Mouse (Mus musculus) intestine, embryonic 14.5 days (tissue): Measurements from ENCODE around the gene Actr1b. TPM values are rescaled to one million over a fixed set of nuclear protein-coding genes. Genes with fewer than 3 reads are reported as not detected.
A peak's percentile ranks its signal among the peaks of the same experiment; 100 is the strongest.
"Not testable (repeated sequence)": the region's sequence is repeated elsewhere in the genome, so short reads cannot be mapped to it uniquely, and the experiment has no call there.

Experiments
- ATAC-seq: fragments of 200-750 bp; cut with Nextera tagmentation; replicated peaks from 2 replicates; pipeline ENCODE4 v1.8.0; 2017; ENCODE audit warnings: low read depth, moderate number of reproducible peaks, moderate TSS enrichment, moderate library complexity; ENCODE audit not compliant: low FRiP score, low TSS enrichment
- DNase-seq: peaks from one replicate; pipeline ENCODE4 v3.0.0-alpha.2; 2018; ENCODE audit warnings: low spot score
- H3K27ac ChIP-seq: fragments of 300-500 bp; sonication (generic); 2 replicates; pipeline ENCODE4 v1.5.1; 2014; ENCODE audit warnings: low read depth, mild to moderate bottlenecking, control low read depth
- H3K27me3 ChIP-seq: fragments of 300-500 bp; sonication (generic); replicated peaks from 2 replicates; pipeline ENCODE4 v1.6.1; 2014; ENCODE audit warnings: low read length, control low read depth; ENCODE audit not compliant: control insufficient read depth, insufficient read depth
- H3K36me3 ChIP-seq: fragments of 300-500 bp; sonication (generic); 2 replicates; pipeline ENCODE4 v1.6.1; 2014; ENCODE audit warnings: low read length, control low read depth; ENCODE audit not compliant: control insufficient read depth, insufficient read depth
- H3K4me1 ChIP-seq: fragments of 300-500 bp; sonication (generic); replicated peaks from 2 replicates; pipeline ENCODE4 v1.6.1; 2014; ENCODE audit warnings: low read length, control low read depth, mixed read lengths; ENCODE audit not compliant: control insufficient read depth, insufficient read depth
- H3K4me2 ChIP-seq: fragments of 300-500 bp; sonication (generic); 2 replicates; pipeline ENCODE4 v1.6.1; 2014; ENCODE audit warnings: low read length
- H3K4me3 ChIP-seq: fragments of 300-500 bp; sonication (generic); 2 replicates; pipeline ENCODE4 v1.5.1; 2014; ENCODE audit warnings: low read depth, low read length, control low read depth, mixed read lengths
- H3K9ac ChIP-seq: fragments of 300-500 bp; sonication (generic); 2 replicates; pipeline ENCODE4 v1.6.1; 2014; ENCODE audit warnings: mild to moderate bottlenecking, low read length
- H3K9me3 ChIP-seq: fragments of 300-500 bp; sonication (generic); 2 replicates; pipeline ENCODE4 v1.6.1; 2016; ENCODE audit warnings: low read length, control low read depth; ENCODE audit not compliant: control insufficient read depth
- WGBS: fragments of 180-500 bp; shearing (Covaris S2); extraction: QIAGEN DNeasy Blood & Tissue Kit; methylation state at CpG from one replicate; pipeline ENCODE4 v1.1.7; 2014; 5-methylcytosine and 5-hydroxymethylcytosine counted together
- polyA plus RNA-seq: library from polyadenylated mRNA; unstranded; fragments of >200 nt; fragmentation: Nextera tagmentation; extraction: Ambion mirVana; gene quantifications from 2 replicates; pipeline ENCODE4 v1.2.1, GENCODE M21; 2014

Gene Actr1b
- polyA plus RNA-seq, 1 experiment from 2014 or later, result 97.0 TPM

- no peaks in the 10 kb centered on the region for H3K36me3 ChIP-seq
- DNase-seq (no peak), ATAC-seq (no peak)
- H3K27me3 ChIP-seq, result no peaks in the 10 kb centered on the region
- no peak overlapping the region for H3K4me3 ChIP-seq
- H3K9me3 ChIP-seq, result no peaks in the 10 kb centered on the region
- H3K27ac ChIP-seq, result no peak overlapping the region
- 0 out of 2 replicates have a peak, but pooled peaks cover 3% of the 10 kb centered on the region for H3K4me1 ChIP-seq
- H3K9ac ChIP-seq, result no peak overlapping the region
- WGBS, result 92% methylated on average over 10 of the region's 10 CpGs
- no peak overlapping the region for H3K4me2 ChIP-seq
These were observed 43.0 kb downstream of the Actr1b start for GRCm38 (mm10) chr1:36671260-36671659.

- DNase-seq (no peak), ATAC-seq (no peak)
- WGBS, result 57% methylated on average over 4 of the region's 4 CpGs
These were observed 44.0 kb downstream of the Actr1b start for GRCm38 (mm10) chr1:36670256-36670655.

DNA sequence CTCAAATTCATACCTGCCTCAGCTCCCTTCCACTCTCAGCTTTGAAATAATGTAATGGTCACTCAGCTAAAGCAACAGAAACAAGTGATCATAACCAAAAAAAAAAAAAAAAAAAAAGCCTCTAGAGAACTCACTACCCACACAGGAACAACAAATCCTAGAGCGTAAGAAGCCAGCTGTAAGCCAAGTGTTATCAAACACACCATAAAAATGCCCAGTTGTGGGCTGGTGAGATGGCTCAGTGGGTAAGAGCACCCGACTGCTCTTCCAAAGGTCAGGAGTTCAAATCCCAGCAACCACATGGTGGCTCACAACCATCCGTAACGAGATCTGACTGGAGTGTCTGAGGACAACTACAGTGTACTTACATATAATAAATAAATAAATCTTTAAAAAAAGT is 46.2 kb downstream of the Actr1b start:
- not testable (repeated sequence) for H3K4me3 ChIP-seq, H3K4me1 ChIP-seq, H3K9ac ChIP-seq, H3K27ac ChIP-seq, ATAC-seq, H3K4me2 ChIP-seq, H3K9me3 ChIP-seq, H3K27me3 ChIP-seq, H3K36me3 ChIP-seq, DNase-seq
- WGBS, result 64% methylated on average over 3 of the region's 4 CpGs

More at GRCm38 (mm10) chr1:36670256-36670655, 44.0 kb downstream of the Actr1b start:
- H3K27ac ChIP-seq, result no peak overlapping the region
- peaks cover 3% of the 10 kb centered on the region; the same call in 1 of the 2 replicates for H3K4me1 ChIP-seq
- H3K27me3 ChIP-seq, result no peaks in the 10 kb centered on the region
- H3K9ac ChIP-seq, result no peak overlapping the region
- no peaks in the 10 kb centered on the region for H3K36me3 ChIP-seq
- no peaks in the 10 kb centered on the region for H3K9me3 ChIP-seq
- no peak overlapping the region for H3K4me2 ChIP-seq
- H3K4me3 ChIP-seq, result no peak overlapping the region

DNA sequence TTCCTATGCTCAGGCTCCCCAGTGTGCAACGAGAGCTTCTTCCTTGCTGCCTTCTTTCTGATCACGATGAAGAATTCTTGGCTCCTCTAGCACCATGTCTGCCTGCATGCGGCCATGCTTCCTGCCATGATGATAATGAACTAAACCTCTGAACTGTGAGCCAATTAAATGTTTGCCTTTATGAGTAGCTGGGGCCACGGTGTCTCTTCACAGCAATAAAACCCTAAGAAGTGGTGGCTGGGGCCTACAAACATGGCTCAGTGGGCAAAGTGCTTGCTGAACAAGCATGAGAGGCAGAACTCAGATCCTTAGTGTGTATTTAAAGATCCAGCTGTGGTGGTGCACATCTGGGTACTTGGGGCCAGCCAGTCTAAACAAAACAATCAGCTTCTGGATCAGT is 48.3 kb downstream of the Actr1b start:
- DNase-seq (no peak), ATAC-seq (no peak)
- WGBS, result 67% methylated on average over 4 of the region's 4 CpGs
- Histone ChIP-seq H3K4me1 (no peaks in the 10 kb centered on the region; the same call in 1 of the 2 replicates), H3K4me2 (no peak overlapping the region), H3K9ac (no peak overlapping the region), H3K27me3 (no peaks in the 10 kb centered on the region), H3K4me3 (no peak overlapping the region), H3K9me3 (no peaks in the 10 kb centered on the region), H3K27ac (no peak overlapping the region), H3K36me3 (no peaks in the 10 kb centered on the region)

GRCm38 (mm10) chr1:36665165-36665723 is 49.0 kb downstream of the Actr1b start:
- Histone ChIP-seq H3K36me3 (no peaks in the 10 kb centered on the region), H3K4me1 (no peaks in the 10 kb centered on the region; the same call in 1 of the 2 replicates), H3K4me3 (no peak overlapping the region), H3K27ac (no peak overlapping the region), H3K27me3 (no peaks in the 10 kb centered on the region), H3K4me2 (no peak overlapping the region), H3K9ac (no peak overlapping the region), H3K9me3 (no peaks in the 10 kb centered on the region)
- ATAC-seq, result no peak
- WGBS, result 69% methylated on average over 11 of the region's 11 CpGs
- DNase-seq, result no peak

DNA sequence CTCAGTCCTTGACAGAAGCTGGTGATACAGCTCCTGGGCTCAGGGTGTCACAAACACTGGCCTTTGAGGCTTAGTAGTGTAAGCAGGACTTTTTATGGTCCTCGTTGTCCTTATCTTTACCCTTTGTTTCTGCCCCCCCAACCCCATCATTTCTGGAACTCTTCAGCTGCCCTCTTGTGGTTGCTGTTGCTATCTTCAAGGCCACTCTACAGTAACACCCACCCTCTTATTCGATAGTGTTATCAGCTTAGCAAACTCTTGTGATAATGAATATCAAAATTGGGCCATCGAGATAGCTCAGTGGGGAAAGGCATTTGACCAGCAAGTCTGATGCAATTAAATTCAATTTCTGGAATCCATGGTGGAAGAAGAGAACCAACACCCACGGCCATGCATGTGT is 49.8 kb downstream of the Actr1b start:
- Histone ChIP-seq H3K27me3 (no peaks in the 10 kb centered on the region), H3K9me3 (no peaks in the 10 kb centered on the region), H3K4me3 (no peak overlapping the region), H3K4me1 (no peaks in the 10 kb centered on the region; the same call in 1 of the 2 replicates), H3K27ac (no peak overlapping the region), H3K36me3 (no peaks in the 10 kb centered on the region), H3K4me2 (no peak overlapping the region), H3K9ac (no peak overlapping the region)
- WGBS, result 60% methylated on average over 4 of the region's 4 CpGs
- DNase-seq (no peak), ATAC-seq (no peak)

GRCm38 (mm10) chr1:36658621-36659399 is 55.4 kb downstream of the Actr1b start:
- Histone ChIP-seq H3K4me3 (no peak overlapping the region), H3K27ac (no peak overlapping the region), H3K27me3 (no peaks in the 10 kb centered on the region), H3K4me2 (no peak overlapping the region), H3K9ac (no peak overlapping the region), H3K36me3 (no peaks in the 10 kb centered on the region), H3K4me1 (no peaks in the 10 kb centered on the region), H3K9me3 (no peaks in the 10 kb centered on the region)
- whole genome bisulfite sequencing, result 70% methylated on average over 7 of the region's 7 CpGs
- no peak for DNase-seq
- 0 out of 2 replicates have a peak, but pooled peaks have one; percentile 40 for ATAC-seq

GRCm38 (mm10) chr1:36657658-36658415 is 56.4 kb downstream of the Actr1b start:
- no peak overlapping the region for H3K4me3 ChIP-seq
- no peak overlapping the region for H3K9ac ChIP-seq
- no peaks in the 10 kb centered on the region for H3K9me3 ChIP-seq
- ATAC-seq (no peak), DNase-seq (no peak)
- no peak overlapping the region for H3K4me2 ChIP-seq
- no peaks in the 10 kb centered on the region for H3K36me3 ChIP-seq
- no peaks in the 10 kb centered on the region for H3K27me3 ChIP-seq
- H3K27ac ChIP-seq, result no peak overlapping the region
- 81% methylated on average over 4 of the region's 4 CpGs for WGBS
- no peaks in the 10 kb centered on the region for H3K4me1 ChIP-seq
